Mouse (Mus musculus) forebrain, embryonic 15.5 days (tissue): ENCODE results near the gene Ahcyl1. TPM values are rescaled to one million over a fixed set of nuclear protein-coding genes. Genes with fewer than 3 reads are reported as not detected.

Source experiments
- ATAC-seq: fragments of 200-750 bp; cut with Nextera tagmentation; replicated peaks from 2 replicates; pipeline ENCODE4 v1.8.0; 2017; ENCODE audit warnings: mild to moderate bottlenecking, moderate TSS enrichment, moderate library complexity
- H3K27ac ChIP-seq: fragments of 300-500 bp; sonication (generic); replicated peaks from 2 replicates; pipeline ENCODE4 v1.5.1; 2015; ENCODE audit warnings: mild to moderate bottlenecking, inconsistent platforms
- H3K27me3 ChIP-seq: fragments of 300-500 bp; sonication (generic); 2 replicates; pipeline ENCODE4 v1.6.1; 2015; ENCODE audit warnings: inconsistent platforms
- H3K36me3 ChIP-seq: fragments of 300-500 bp; sonication (generic); 2 replicates; pipeline ENCODE4 v1.6.1; 2015; ENCODE audit warnings: mild to moderate bottlenecking, inconsistent platforms
- H3K4me1 ChIP-seq: fragments of 300-500 bp; sonication (generic); 2 replicates; pipeline ENCODE4 v1.6.1; 2015; ENCODE audit warnings: inconsistent platforms
- H3K4me2 ChIP-seq: fragments of 300-500 bp; sonication (generic); replicated peaks from 2 replicates; pipeline ENCODE4 v1.6.1; 2015; ENCODE audit warnings: mild to moderate bottlenecking, inconsistent platforms
- H3K4me3 ChIP-seq: fragments of 300-500 bp; sonication (generic); 2 replicates; pipeline ENCODE4 v1.5.1; 2015; ENCODE audit warnings: mild to moderate bottlenecking, inconsistent platforms
- H3K9ac ChIP-seq: fragments of 300-500 bp; sonication (generic); replicated peaks from 2 replicates; pipeline ENCODE4 v1.6.1; 2015; ENCODE audit warnings: mild to moderate bottlenecking, inconsistent platforms
- H3K9me3 ChIP-seq: fragments of 300-500 bp; sonication (generic); 2 replicates; pipeline ENCODE4 v1.6.1; 2016; ENCODE audit warnings: inconsistent platforms
- WGBS: fragments of 180-500 bp; shearing (Covaris S2); methylation state at CpG from one replicate; pipeline ENCODE4 v1.1.7; 2015; ENCODE audit warnings: mixed read lengths; 5-methylcytosine and 5-hydroxymethylcytosine counted together
- polyA plus RNA-seq: library from polyadenylated mRNA; unstranded; fragments of >200 nt; fragmentation: Nextera tagmentation; extraction: Ambion mirVana; gene quantifications from 2 replicates; pipeline ENCODE4 v1.2.1, GENCODE M21; 2015

The Ahcyl1 gene
- polyA plus RNA-seq, 1 experiment from 2014 or later, result 114 TPM

GRCm38 (mm10) chr3:107622537-107622936 is 73.8 kb downstream of the Ahcyl1 start:
- no peaks in the 10 kb centered on the region for H3K4me1 ChIP-seq
- H3K4me3 ChIP-seq, result no peak overlapping the region
- ATAC-seq, result no peak
- H3K9me3 ChIP-seq, result no peaks in the 10 kb centered on the region
- H3K9ac ChIP-seq, result no peak overlapping the region
- 94% methylated on average over 7 of the region's 7 CpGs for WGBS
- H3K4me2 ChIP-seq, result no peak overlapping the region
- no peaks in the 10 kb centered on the region for H3K27me3 ChIP-seq
- peaks cover 94% of the 10 kb centered on the region for H3K36me3 ChIP-seq
- H3K27ac ChIP-seq, result no peak overlapping the region

- H3K27ac ChIP-seq, result no peak overlapping the region
- no peak overlapping the region for H3K4me2 ChIP-seq
- no peak overlapping the region for H3K4me3 ChIP-seq
- H3K9ac ChIP-seq, result no peak overlapping the region
- ATAC-seq, result no peak
- WGBS, result 92% methylated on average over 21 of the region's 21 CpGs
- H3K36me3 ChIP-seq, result peaks cover 96% of the 10 kb centered on the region
- no peaks in the 10 kb centered on the region for H3K9me3 ChIP-seq
- no peaks in the 10 kb centered on the region for H3K4me1 ChIP-seq
- H3K27me3 ChIP-seq, result no peaks in the 10 kb centered on the region
Observed at GRCm38 (mm10) chr3:107621286-107622075, 74.9 kb downstream of the Ahcyl1 start.

GRCm38 (mm10) chr3:107619911-107620310 is 76.4 kb downstream of the Ahcyl1 start:
- no peak for ATAC-seq
- H3K36me3 ChIP-seq, result peaks cover 96% of the 10 kb centered on the region
- H3K9ac ChIP-seq, result no peak overlapping the region
- H3K27me3 ChIP-seq, result no peaks in the 10 kb centered on the region
- no peak overlapping the region for H3K27ac ChIP-seq
- no peak overlapping the region for H3K4me2 ChIP-seq
- H3K4me1 ChIP-seq, result no peaks in the 10 kb centered on the region
- 93% methylated on average over 6 of the region's 6 CpGs for WGBS
- no peaks in the 10 kb centered on the region for H3K9me3 ChIP-seq
- no peak overlapping the region for H3K4me3 ChIP-seq

GRCm38 (mm10) chr3:107617800-107618199 is 78.6 kb downstream of the Ahcyl1 start:
- no peak overlapping the region for H3K9ac ChIP-seq
- peaks cover 96% of the 10 kb centered on the region for H3K36me3 ChIP-seq
- H3K4me3 ChIP-seq, result no peak overlapping the region
- H3K27me3 ChIP-seq, result no peaks in the 10 kb centered on the region
- 98% methylated on average over 3 of the region's 3 CpGs for WGBS
- ATAC-seq, result no peak
- H3K27ac ChIP-seq, result no peak overlapping the region
- no peaks in the 10 kb centered on the region for H3K4me1 ChIP-seq
- H3K4me2 ChIP-seq, result no peak overlapping the region
- H3K9me3 ChIP-seq, result no peaks in the 10 kb centered on the region

Other genes with a start within 250 kb of the Ahcyl1 start
- gene Kcnc4, start 237.0 kb downstream of the Ahcyl1 start, polyA plus RNA-seq, result 1.6 and 1.8 TPM in 2 replicates
- 17.2 and 19.6 TPM in 2 replicates for gene Slc6a17, start 178.5 kb downstream of the Ahcyl1 start, polyA plus RNA-seq
- 0.13 TPM in 1 of 2 replicates, not detected in the other for gene Ubl4b, start 141.5 kb downstream of the Ahcyl1 start, polyA plus RNA-seq
- 2.5 and 3.1 TPM in 2 replicates for gene Alx3, start 101.5 kb downstream of the Ahcyl1 start, polyA plus RNA-seq
- gene Gm10961, start 65.2 kb downstream of the Ahcyl1 start, polyA plus RNA-seq, result not detected in 2 replicates
- 148 and 149 TPM in 2 replicates for gene Strip1, start 64.9 kb downstream of the Ahcyl1 start, polyA plus RNA-seq
- gene Csf1, start 63.9 kb upstream of the Ahcyl1 start, polyA plus RNA-seq, result 6.5 and 7.9 TPM in 2 replicates
- gene Eps8l3, start 180.7 kb upstream of the Ahcyl1 start, polyA plus RNA-seq, result not detected in 2 replicates
- 175 and 184 TPM in 2 replicates for gene Gstm5, start 199.3 kb upstream of the Ahcyl1 start, polyA plus RNA-seq
- gene Gstm7, start 235.3 kb upstream of the Ahcyl1 start, polyA plus RNA-seq, result 74.8 and 81.6 TPM in 2 replicates
- gene Gstm6, start 247.2 kb upstream of the Ahcyl1 start, polyA plus RNA-seq, result 10.9 and 12.6 TPM in 2 replicates